Mouse (Mus musculus): ENCODE measurements at regions not wholly inside any gene's neighbourhood (a gene's known extent, or its start where the extent isn't known, plus 50 kb on each side); places are given as distances from the start of the nearest gene placed in this dataset.

GRCm38 (mm10) chr15:50995688-50996087 is 2889.0 kb upstream of the Gm7489 start:
- WGBS (ENCODE audit: insufficient replicate concordance): 75% methylated on average over 3 of the region's 3 CpGs
- Histone ChIP-seq H3K9ac (replicated peaks) (no peak overlapping the region), H3K9me3 (ENCODE audit: low read length) (no peaks in the 10 kb centered on the region), H3K4me3 (ENCODE audit: low read depth, low read length) (no peak overlapping the region), H3K4me1 (ENCODE audit: insufficient read depth) (no peaks in the 10 kb centered on the region), H3K27ac (ENCODE audit: low read depth) (no peak overlapping the region), H3K4me2 (ENCODE audit: low read depth, low read length) (no peak overlapping the region), H3K36me3 (replicated peaks; ENCODE audit: insufficient read depth, low read length) (no peaks in the 10 kb centered on the region), H3K27me3 (ENCODE audit: insufficient read depth, low read length) (no peaks in the 10 kb centered on the region)
- TF ChIP-seq EP300 (IDR thresholded peaks at IDR 0.05; ENCODE audit: low read depth) (no peak), CTCF (IDR thresholded peaks at IDR 0.05; ENCODE audit: low read depth) (no peak)
- DNase-seq (no peak), ATAC-seq (no peak)

- no peak overlapping the region for H3K9ac ChIP-seq (replicated peaks)
- no peak overlapping the region for H3K4me2 ChIP-seq (ENCODE audit: low read depth, low read length)
- no peak for ATAC-seq
- no peak overlapping the region for H3K4me3 ChIP-seq (ENCODE audit: low read depth, low read length)
- TF ChIP-seq EP300 (IDR thresholded peaks at IDR 0.05; ENCODE audit: low read depth) (no peak), CTCF (IDR thresholded peaks at IDR 0.05; ENCODE audit: low read depth) (no peak)
- no peaks in the 10 kb centered on the region for H3K4me1 ChIP-seq (ENCODE audit: insufficient read depth)
- 75% methylated on average over 4 of the region's 4 CpGs for WGBS (ENCODE audit: insufficient replicate concordance)
- H3K27me3 ChIP-seq (ENCODE audit: insufficient read depth, low read length): no peaks in the 10 kb centered on the region
- H3K9me3 ChIP-seq (ENCODE audit: low read length): no peaks in the 10 kb centered on the region
- H3K27ac ChIP-seq (ENCODE audit: low read depth): no peak overlapping the region
- DNase-seq: no peak
- H3K36me3 ChIP-seq (replicated peaks; ENCODE audit: insufficient read depth, low read length): no peaks in the 10 kb centered on the region
Measured at GRCm38 (mm10) chr15:50996296-50996695, 2888.4 kb upstream of the Gm7489 start.

- TF ChIP-seq EP300 (IDR thresholded peaks at IDR 0.05; ENCODE audit: low read depth): no peak
- TF ChIP-seq CTCF (IDR thresholded peaks at IDR 0.05; ENCODE audit: low read depth): no peak
Measured at GRCm38 (mm10) chr15:50997209-50997763, 2887.4 kb upstream of the Gm7489 start.

GRCm38 (mm10) chr15:51038968-51039367 is 2845.7 kb upstream of the Gm7489 start:
- no peaks in the 10 kb centered on the region for H3K36me3 ChIP-seq (replicated peaks; ENCODE audit: insufficient read depth, low read length)
- no peaks in the 10 kb centered on the region for H3K4me1 ChIP-seq (ENCODE audit: insufficient read depth)
- H3K4me2 ChIP-seq (ENCODE audit: low read depth, low read length): no peak overlapping the region
- DNase-seq: no peak
- H3K4me3 ChIP-seq (ENCODE audit: low read depth, low read length): no peak overlapping the region
- ATAC-seq: no peak
- H3K9me3 ChIP-seq (ENCODE audit: low read length): no peaks in the 10 kb centered on the region
- 13% methylated on average over 1 of the region's 1 CpGs for WGBS (ENCODE audit: insufficient replicate concordance)
- no peak overlapping the region for H3K27ac ChIP-seq (ENCODE audit: low read depth)
- no peak overlapping the region for H3K9ac ChIP-seq (replicated peaks)
- no peaks in the 10 kb centered on the region for H3K27me3 ChIP-seq (ENCODE audit: insufficient read depth, low read length)
- no peak for TF ChIP-seq EP300 (IDR thresholded peaks at IDR 0.05; ENCODE audit: low read depth)
- TF ChIP-seq CTCF (IDR thresholded peaks at IDR 0.05; ENCODE audit: low read depth): no peak

More at GRCm38 (mm10) chr15:50997209-50997763, 2887.4 kb upstream of the Gm7489 start:
- no peak overlapping the region for H3K4me2 ChIP-seq (ENCODE audit: low read depth, low read length)
- H3K9ac ChIP-seq (replicated peaks): no peak overlapping the region
- DNase-seq: no peak
- no peak overlapping the region for H3K4me3 ChIP-seq (ENCODE audit: low read depth, low read length)
- 62% methylated on average over 11 of the region's 11 CpGs for WGBS (ENCODE audit: insufficient replicate concordance)
- no peaks in the 10 kb centered on the region for H3K4me1 ChIP-seq (ENCODE audit: insufficient read depth)
- H3K27me3 ChIP-seq (ENCODE audit: insufficient read depth, low read length): no peaks in the 10 kb centered on the region
- H3K36me3 ChIP-seq (replicated peaks; ENCODE audit: insufficient read depth, low read length): no peaks in the 10 kb centered on the region
- H3K9me3 ChIP-seq (ENCODE audit: low read length): no peaks in the 10 kb centered on the region
- ATAC-seq: no peak
- H3K27ac ChIP-seq (ENCODE audit: low read depth): no peak overlapping the region

- H3K4me1 ChIP-seq (ENCODE audit: insufficient read depth): no peaks in the 10 kb centered on the region
- H3K4me2 ChIP-seq (ENCODE audit: low read depth, low read length): no peak overlapping the region
- no peak for DNase-seq
- H3K9me3 ChIP-seq (ENCODE audit: low read length): no peaks in the 10 kb centered on the region
- H3K9ac ChIP-seq (replicated peaks): no peak overlapping the region
- no peak overlapping the region for H3K4me3 ChIP-seq (ENCODE audit: low read depth, low read length)
- WGBS (ENCODE audit: insufficient replicate concordance): 82% methylated on average over 10 of the region's 10 CpGs
- H3K27ac ChIP-seq (ENCODE audit: low read depth): no peak overlapping the region
- H3K27me3 ChIP-seq (ENCODE audit: insufficient read depth, low read length): no peaks in the 10 kb centered on the region
- TF ChIP-seq EP300 (IDR thresholded peaks at IDR 0.05; ENCODE audit: low read depth) (no peak), CTCF (IDR thresholded peaks at IDR 0.05; ENCODE audit: low read depth) (no peak)
- no peaks in the 10 kb centered on the region for H3K36me3 ChIP-seq (replicated peaks; ENCODE audit: insufficient read depth, low read length)
- ATAC-seq: no peak
Measured at GRCm38 (mm10) chr15:51070538-51070937, 2814.2 kb upstream of the Gm7489 start.

GRCm38 (mm10) chr15:51071132-51071656 is 2813.5 kb upstream of the Gm7489 start:
- no peak for TF ChIP-seq CTCF (IDR thresholded peaks at IDR 0.05; ENCODE audit: low read depth)
- no peak for TF ChIP-seq EP300 (IDR thresholded peaks at IDR 0.05; ENCODE audit: low read depth)
- Histone ChIP-seq H3K9ac (replicated peaks) (no peak overlapping the region), H3K9me3 (ENCODE audit: low read length) (no peaks in the 10 kb centered on the region), H3K36me3 (replicated peaks; ENCODE audit: insufficient read depth, low read length) (no peaks in the 10 kb centered on the region), H3K4me1 (ENCODE audit: insufficient read depth) (no peaks in the 10 kb centered on the region), H3K27ac (ENCODE audit: low read depth) (no peak overlapping the region), H3K27me3 (ENCODE audit: insufficient read depth, low read length) (no peaks in the 10 kb centered on the region), H3K4me2 (ENCODE audit: low read depth, low read length) (no peak overlapping the region), H3K4me3 (ENCODE audit: low read depth, low read length) (no peak overlapping the region)
- WGBS (ENCODE audit: insufficient replicate concordance): 81% methylated on average over 10 of the region's 10 CpGs
- ATAC-seq: no peak
- no peak for DNase-seq
